Mouse (Mus musculus) cerebellum, adult 2 months (tissue): ENCODE results near the gene Entr1. TPM values are rescaled to one million over a fixed set of nuclear protein-coding genes. Genes with fewer than 3 reads are reported as not detected.

Experiments used
- DNase-seq, 2 experiments: peaks; one replicate each; pipeline ENCODE4 v3.0.0; 2021
- H3K27ac ChIP-seq: fragments of 200-500 bp; 2 replicates; pipeline ENCODE4 v1.5.1; 2012; ENCODE audit warnings: low read length, control low read depth, inconsistent platforms; ENCODE audit not compliant: insufficient read depth
- H3K27me3 ChIP-seq: fragments of 200-500 bp; 2 replicates; pipeline ENCODE4 v1.6.1; 2012; ENCODE audit warnings: inconsistent platforms, mild to moderate bottlenecking, low read length, moderate library complexity; ENCODE audit not compliant: control insufficient read depth, insufficient read depth
- H3K4me1 ChIP-seq: fragments of 200-500 bp; 2 replicates; pipeline ENCODE4 v1.6.1; 2011; ENCODE audit warnings: low read length; ENCODE audit not compliant: control insufficient read depth, insufficient read depth
- H3K4me3 ChIP-seq: fragments of 200-500 bp; replicated peaks from 2 replicates; pipeline ENCODE3; 2011; ENCODE audit warnings: mild to moderate bottlenecking, low read depth, low read length, control low read depth; ENCODE audit not compliant: insufficient read depth
- CTCF ChIP-seq: fragments of 200-500 bp; IDR thresholded peaks from 2 replicates; pipeline ENCODE4 v1.5.1; 2011; ENCODE audit warnings: low read depth, mild to moderate bottlenecking, control low read depth, low read length, moderate library complexity, borderline replicate concordance; ENCODE audit not compliant: insufficient read depth
- POLR2A ChIP-seq: fragments of 200-500 bp; IDR thresholded peaks from 2 replicates; pipeline ENCODE4 v1.6.1; 2011; ENCODE audit warnings: low read length, control low read depth, borderline replicate concordance; ENCODE audit not compliant: insufficient read depth
- WGBS: fragments of 180-500 bp; shearing (Covaris S2); methylation state at CpG from one replicate; pipeline ENCODE4 v1.1.7; 2018; 5-methylcytosine and 5-hydroxymethylcytosine counted together
- polyA plus RNA-seq: library from polyadenylated mRNA; depleted of rRNA; stranded (reverse); fragments of >200 nt; gene quantifications from 2 replicates; pipeline ENCODE4 v1.2.3, GENCODE M21; 2012

Gene Entr1
- polyA plus RNA-seq, 1 experiment = 289 TPM

DNA sequence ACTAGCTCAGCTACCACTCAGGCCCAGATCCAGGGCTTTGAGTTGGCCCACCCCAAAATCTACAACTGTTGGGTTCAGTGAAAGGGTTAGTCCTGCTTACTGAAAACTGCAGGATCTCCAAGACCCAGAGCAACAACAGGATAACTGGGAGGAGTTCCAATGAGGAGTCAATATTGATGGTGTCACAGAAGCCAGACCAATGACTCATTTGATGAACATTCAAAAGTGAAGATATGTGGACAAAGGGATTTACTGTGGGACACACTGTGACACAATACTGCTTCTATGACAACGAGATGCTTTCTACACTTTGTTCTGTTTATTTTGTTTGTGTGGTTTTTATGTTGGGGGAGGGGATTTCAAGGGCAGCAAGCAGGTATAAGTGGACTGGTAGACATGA, 29.0 kb upstream of the Entr1 start:
- Histone ChIP-seq H3K27ac (no peak overlapping the region), H3K4me1 (no peaks in the 10 kb centered on the region), H3K27me3 (no peaks in the 10 kb centered on the region), H3K4me3 (no peak overlapping the region)
- WGBS = 87% methylated on average over 1 of the region's 1 CpGs
- DNase-seq = no peak
- TF ChIP-seq CTCF (no peak), POLR2A (no peak)

GRCm38 (mm10) chr2:26417066-26417465, 27.9 kb upstream of the Entr1 start:
- no peaks in the 10 kb centered on the region for H3K4me1 ChIP-seq
- DNase-seq = no peak
- no peak overlapping the region for H3K27ac ChIP-seq
- no peak overlapping the region for H3K4me3 ChIP-seq
- TF ChIP-seq POLR2A (no peak), CTCF (no peak)
- H3K27me3 ChIP-seq = no peaks in the 10 kb centered on the region

GRCm38 (mm10) chr2:26410931-26411411, 21.9 kb upstream of the Entr1 start:
- peak overlapping the region; percentile 77 for H3K27ac ChIP-seq

GRCm38 (mm10) chr2:26410091-26410490, 21.0 kb upstream of the Entr1 start:
- no peak for TF ChIP-seq CTCF
- no peak for TF ChIP-seq POLR2A
- H3K4me1 ChIP-seq = peaks cover 36% of the 10 kb centered on the region
- H3K27me3 ChIP-seq = no peaks in the 10 kb centered on the region
- no peak overlapping the region for H3K4me3 ChIP-seq
- peak overlapping the region; percentile 77 for H3K27ac ChIP-seq
- DNase-seq = peak; percentile 60 to 72
- WGBS = 6% methylated on average over 5 of the region's 5 CpGs

More at GRCm38 (mm10) chr2:26410931-26411411, 21.9 kb upstream of the Entr1 start:
- Histone ChIP-seq H3K4me1 (peaks cover 33% of the 10 kb centered on the region), H3K4me3 (no peak overlapping the region), H3K27me3 (no peaks in the 10 kb centered on the region)
- DNase-seq = peak; percentile 48 to 63
- 4% methylated on average over 5 of the region's 5 CpGs for WGBS
- TF ChIP-seq POLR2A (no peak), CTCF (no peak)

DNA sequence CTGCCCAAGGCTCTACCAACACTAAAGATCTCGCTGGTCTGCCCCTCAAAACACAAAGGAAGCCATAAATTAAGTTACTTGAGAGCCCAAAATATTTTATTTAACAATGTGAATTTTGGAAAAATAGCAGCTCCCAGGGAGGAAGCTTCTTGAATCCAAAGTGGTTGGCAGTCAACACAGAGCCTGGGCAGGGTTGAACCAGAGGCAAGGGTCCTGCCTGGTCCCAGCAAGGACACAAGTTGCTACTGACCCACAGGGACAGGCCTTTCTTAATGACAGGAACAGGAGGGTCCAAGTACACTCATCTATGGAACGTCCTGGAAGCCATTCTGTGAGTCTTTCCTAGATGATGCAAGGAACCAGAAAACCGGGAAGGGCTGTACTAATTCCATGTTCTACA, 20.2 kb upstream of the Entr1 start:
- Histone ChIP-seq H3K4me1 (peaks cover 42% of the 10 kb centered on the region), H3K27ac (no peak overlapping the region), H3K4me3 (no peak overlapping the region), H3K27me3 (no peaks in the 10 kb centered on the region)
- WGBS = 53% methylated on average over 3 of the region's 3 CpGs
- TF ChIP-seq CTCF (no peak), POLR2A (no peak)
- DNase-seq = no peak

GRCm38 (mm10) chr2:26408515-26409356, 19.6 kb upstream of the Entr1 start, which contains the start of gene Inpp5e:
Gene Inpp5e (minus strand): TSS chr2:26409203.
- Histone ChIP-seq H3K27me3 (no peaks in the 10 kb centered on the region), H3K4me3 (peak within 1 kb of the TSS; percentile 73), H3K27ac (peak within 1 kb of the TSS; percentile 77), H3K4me1 (peaks cover 42% of the 10 kb centered on the region)
- TF ChIP-seq POLR2A (peak; percentile 40; the same call in 1 of the 2 replicates), CTCF (peak; percentile 73)
- under 1% methylated on average over 57 of the region's 57 CpGs for WGBS
- peak; percentile 96 to 99 for DNase-seq

DNA sequence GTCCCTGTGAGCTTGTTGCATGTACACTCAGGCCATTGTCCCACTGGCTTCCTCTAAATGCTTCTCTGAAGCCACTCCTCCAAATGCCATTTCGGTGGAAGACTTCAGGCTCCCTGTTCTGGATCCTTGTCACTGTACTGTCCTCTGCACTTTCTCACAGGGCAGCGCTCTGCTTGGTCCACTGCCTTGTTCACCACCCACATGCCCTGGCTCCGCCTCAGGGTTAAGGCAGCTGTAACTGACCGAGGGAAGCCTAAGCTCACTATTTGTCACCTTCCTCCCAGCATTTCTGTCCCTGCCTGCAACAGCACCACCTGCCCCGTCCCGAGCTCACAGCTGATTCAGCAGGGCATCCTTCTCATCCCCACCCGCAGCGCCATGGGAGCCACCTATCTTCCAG, 14.2 kb upstream of the Entr1 start:
- Histone ChIP-seq H3K4me3 (no peak overlapping the region), H3K27me3 (no peaks in the 10 kb centered on the region), H3K27ac (no peak overlapping the region), H3K4me1 (peaks cover 56% of the 10 kb centered on the region)
- no peak for DNase-seq
- WGBS = 58% methylated on average over 8 of the region's 8 CpGs
- no peak for TF ChIP-seq CTCF
- TF ChIP-seq POLR2A = no peak

GRCm38 (mm10) chr2:26402265-26402664, 13.1 kb upstream of the Entr1 start:
- H3K27me3 ChIP-seq = no peaks in the 10 kb centered on the region
- H3K4me3 ChIP-seq = no peak overlapping the region
- peaks cover 48% of the 10 kb centered on the region for H3K4me1 ChIP-seq
- peak; percentile 50 to 73 for DNase-seq
- no peak for TF ChIP-seq CTCF
- no peak for TF ChIP-seq POLR2A
- WGBS = 15% methylated on average over 1 of the region's 1 CpGs
- H3K27ac ChIP-seq = peak overlapping the region; percentile 70
